Mouse (Mus musculus) heart, adult 11 months (tissue): Measurements from ENCODE around the gene Gm20388.
"Not testable (repeated sequence)": the region's sequence is repeated elsewhere in the genome, so short reads cannot be mapped to it uniquely, and the experiment has no call there.

Experiments used
- DNase-seq: peaks from one replicate; pipeline ENCODE4 v3.0.0; 2022

Gene Gm20388

GRCm38 (mm10) chr8:120327131-120327554 lies 416.5 kb downstream of the Gm20388 start:
- no peak for DNase-seq

GRCm38 (mm10) chr8:120328361-120329022 lies 417.9 kb downstream of the Gm20388 start:
- no peak for DNase-seq

DNA sequence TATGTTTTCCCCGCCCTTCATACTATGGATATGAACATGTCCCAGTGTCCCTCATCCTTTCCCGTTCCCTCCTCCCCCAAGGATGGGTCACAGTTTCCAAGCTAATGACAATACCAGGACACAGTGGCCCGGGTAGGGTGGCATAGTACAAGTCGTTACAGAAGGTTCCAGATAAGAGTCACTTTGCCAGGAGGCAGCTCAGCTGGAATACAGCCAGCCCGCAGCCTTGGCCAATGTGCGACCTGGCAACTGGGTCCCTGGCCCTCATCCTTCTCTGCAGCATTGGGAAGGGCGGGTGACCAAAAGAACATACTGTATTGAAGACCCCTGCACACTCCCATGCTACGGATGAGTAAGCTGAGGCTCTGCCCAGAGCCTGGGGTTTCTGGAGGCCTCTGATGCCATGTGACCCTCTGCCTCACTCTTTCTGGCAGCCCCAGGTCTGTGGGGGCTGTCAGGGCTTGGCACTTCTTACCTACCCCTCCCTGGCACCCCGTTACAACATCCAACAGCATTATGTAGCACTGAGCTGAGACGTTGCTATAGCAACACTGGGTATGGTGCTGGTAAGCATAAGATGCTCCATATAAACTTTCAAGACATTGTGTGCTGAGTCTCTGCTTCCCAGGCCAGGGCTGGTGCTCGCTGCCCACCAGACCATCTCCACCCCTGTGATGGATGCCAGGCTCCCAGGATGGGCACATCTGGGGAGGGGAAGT lies 418.5 kb downstream of the Gm20388 start:
- no peak for DNase-seq

DNA sequence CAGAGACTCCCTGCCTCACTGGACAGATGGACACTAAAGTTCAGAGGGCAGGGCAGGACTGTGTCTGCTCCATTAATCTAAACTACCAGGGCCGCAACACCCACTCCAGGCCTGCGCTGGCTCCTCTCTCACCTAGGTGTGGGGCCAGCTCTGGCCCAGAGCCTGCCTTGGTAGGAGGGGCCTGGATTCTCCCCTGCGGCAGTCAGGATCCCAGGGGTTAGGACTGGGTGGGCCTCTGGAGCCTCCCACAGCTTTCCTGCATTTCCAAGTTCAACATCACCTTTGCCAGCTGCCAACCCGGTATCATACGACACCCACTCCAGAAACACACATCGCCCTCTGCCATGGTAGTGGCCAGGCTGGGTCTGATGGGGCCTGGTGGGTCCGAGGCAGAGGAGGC lies 420.4 kb downstream of the Gm20388 start:
- peak; percentile 94 for DNase-seq

DNA sequence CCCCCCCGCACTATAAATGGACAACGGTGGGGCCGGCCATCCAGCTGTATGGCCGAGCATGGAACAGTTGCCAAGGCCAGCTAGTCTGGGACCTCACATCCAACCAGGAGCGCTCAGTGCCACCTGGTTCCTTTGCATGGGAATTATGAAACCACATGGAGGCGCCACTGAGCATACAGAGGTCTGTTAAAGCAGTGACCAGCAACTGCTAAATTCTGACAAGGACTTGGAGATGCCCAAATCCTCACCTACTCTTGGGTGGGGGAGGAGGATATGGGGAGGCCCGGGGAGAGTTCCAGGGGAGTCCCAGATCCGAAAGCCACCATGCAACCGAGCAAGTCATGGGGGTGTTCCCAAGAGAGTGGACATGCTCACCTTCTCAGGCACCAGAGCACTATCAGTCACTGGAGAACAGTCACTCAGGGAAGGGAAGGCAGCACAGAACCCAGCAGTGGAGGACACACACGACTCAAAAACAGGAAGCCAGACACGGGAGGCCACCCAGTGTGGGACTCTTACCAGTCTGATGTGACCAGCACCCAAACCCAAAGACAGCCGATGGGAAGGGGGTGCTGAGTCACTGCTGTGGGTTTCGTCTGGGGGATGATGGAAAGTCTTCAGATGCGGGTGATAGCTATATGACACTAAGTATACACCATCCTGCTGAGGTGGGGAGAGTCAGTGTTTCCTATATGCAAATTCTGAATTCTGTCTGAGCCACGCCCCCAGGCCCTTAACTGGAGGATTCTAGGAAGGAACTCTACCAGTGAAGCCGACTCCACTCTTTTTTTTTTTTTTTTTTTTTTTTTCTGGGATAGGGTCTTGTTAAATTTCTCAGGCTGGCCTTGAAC lies 422.0 kb downstream of the Gm20388 start:
- DNase-seq: no peak

DNA sequence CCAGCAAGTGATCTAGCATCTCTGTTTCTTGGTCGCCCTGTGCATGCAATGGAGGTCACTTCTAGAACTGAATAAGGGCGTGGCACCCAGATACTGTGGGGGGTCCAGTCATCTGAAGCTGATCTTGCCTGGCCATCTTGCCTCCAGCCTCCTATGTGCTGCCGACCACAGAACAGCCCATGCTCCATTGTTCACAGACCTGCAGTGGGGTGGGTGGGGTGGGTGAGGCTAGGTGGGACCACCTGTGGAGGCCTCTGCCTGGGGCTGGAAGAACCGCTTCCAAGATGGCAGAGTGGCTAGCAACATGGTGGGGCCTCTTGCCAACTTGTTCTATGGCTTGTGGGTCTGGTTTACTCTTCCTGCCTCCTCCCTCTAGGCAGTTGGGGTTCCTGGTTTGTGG lies 423.0 kb downstream of the Gm20388 start:
- no peak for DNase-seq

DNA sequence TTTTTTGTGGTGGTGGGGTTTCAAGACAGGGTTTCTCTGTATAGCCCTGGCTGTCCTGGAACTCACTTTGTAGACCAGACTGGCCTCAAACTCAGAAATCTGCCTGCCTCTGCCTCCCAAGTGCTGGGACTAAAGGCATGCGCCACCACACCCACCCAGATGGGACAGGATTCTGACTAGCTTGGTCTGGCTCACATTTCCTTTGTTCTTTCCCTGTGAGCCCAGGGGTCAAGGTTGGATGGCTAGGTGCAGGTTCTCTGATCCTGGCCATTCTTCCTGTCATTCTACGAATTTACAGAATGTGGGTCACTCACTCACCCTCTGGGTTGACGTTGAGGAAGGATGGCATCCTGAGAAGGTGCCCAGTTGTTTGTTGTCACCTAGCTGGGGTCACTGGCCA lies 423.6 kb downstream of the Gm20388 start:
- not testable (repeated sequence) for DNase-seq

DNA sequence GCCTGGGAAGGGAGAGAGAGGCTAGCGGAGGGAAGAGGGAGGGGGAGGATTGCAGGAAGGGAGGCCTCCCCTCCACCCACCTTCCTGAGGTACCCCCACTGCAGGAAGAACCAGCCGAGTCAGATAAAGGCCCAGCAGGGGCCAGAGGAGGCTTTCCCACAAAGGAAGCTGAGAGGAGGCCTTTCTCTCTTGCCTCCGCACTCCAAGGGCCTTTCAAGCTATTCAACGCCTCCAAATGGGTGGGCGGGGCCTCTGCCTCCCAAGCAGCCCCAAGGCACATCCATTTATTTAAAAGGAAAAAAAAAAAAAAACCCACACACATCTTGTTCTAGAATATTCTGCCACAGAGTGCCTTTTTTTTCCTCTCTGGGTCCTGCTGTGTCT lies 424.2 kb downstream of the Gm20388 start:
- DNase-seq: peak; percentile 95

DNA sequence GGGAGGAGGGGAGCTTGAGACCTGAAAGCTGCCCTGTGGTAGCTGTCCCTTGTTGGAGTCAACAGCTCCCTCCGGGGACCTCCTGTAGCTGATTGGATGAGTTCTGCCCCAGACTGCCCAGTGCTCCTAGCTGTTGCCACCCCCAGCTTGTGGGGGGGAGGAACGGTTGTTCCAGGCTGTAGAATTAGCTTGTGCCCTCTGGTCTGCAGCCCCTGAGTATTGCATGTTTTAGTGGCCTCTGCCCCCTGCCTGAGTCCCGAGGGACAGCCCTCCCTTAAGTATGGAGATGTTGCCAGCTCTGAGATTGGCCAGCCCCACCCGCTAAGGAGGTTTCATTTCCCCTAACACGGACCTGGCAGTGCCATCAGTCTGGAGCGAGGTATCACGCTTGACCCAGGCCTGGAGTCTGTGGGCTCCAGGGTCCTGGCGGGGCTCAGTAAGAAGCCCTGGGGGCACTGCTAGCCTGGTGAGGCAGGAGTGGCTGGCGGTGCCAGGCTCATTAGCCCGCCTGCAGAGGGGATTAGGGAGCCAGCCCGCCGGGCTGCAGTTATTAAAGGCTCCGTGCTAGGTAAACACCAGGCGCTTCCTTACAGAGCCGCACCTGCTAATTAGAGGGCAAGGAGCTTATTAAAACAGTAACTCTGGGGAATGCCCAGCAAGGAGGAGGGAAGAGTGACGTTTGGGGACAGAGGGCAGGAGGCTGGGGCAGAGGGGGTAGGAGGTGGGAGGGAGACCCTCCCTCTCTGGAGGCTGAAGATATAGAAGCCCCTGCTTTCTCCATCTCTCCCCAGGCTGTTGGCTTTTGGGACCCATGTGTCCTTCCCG lies 424.8 kb downstream of the Gm20388 start:
- DNase-seq: peak; percentile 95

GRCm38 (mm10) chr8:120336087-120336380 lies 425.4 kb downstream of the Gm20388 start:
- peak; percentile 93 for DNase-seq

DNA sequence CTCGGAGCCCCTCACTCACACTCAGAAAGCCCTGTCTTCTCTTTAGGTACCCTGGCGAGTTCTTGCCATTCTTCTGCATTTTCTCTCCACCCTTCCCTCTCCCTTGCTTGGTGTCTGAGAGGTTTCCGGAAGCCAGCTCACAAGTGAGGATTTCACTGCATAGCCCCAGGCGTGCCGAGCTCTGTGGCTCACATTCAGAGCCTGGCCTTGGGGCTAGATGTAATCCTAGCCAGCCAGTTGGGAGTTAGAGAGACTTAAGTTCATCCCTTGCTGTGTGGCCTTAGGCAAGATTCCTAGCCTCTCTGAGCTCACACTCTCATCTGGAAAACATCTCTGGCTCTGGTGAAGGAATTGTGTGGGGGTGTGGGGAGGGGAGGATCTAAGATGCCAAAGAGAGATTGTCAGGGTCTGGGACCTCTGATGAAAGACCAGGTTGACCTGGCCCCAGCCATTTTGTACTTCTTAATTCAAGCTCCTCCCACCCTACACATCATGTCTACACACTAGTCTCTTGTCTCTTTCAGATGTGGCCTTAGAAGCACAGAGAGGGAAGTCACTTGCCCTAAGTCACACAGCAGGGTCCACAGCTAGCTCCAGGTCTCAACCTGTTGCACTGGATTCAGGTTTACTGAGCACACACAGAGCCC lies 426.4 kb downstream of the Gm20388 start:
- DNase-seq: no peak

- DNase-seq: no peak
Observed at GRCm38 (mm10) chr8:120337627-120338026, 427.0 kb downstream of the Gm20388 start.

DNA sequence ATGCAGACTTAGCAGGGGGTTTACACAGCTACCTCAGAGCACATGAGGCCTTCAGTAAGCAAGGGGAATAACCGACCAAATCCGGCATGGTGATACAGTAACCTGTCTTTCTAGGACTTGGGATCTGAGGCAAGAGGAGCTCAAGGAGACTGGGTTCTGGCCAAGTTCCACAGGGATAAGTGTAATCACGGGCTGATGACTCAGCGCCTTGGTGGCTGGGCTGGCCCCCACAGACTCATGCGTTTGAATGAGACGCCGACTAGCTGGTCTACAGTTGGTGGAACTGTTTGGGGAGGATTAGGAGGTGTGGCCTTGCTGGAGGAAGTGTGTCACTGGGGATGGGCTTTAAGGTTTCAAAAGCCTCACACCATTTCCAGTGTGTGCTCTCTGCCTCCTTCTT lies 428.0 kb downstream of the Gm20388 start:
- no peak for DNase-seq

GRCm38 (mm10) chr8:120339743-120340142 lies 429.1 kb downstream of the Gm20388 start:
- DNase-seq: peak; percentile 95

- DNase-seq: no peak
Observed at GRCm38 (mm10) chr8:120341124-120341523, 430.5 kb downstream of the Gm20388 start.

GRCm38 (mm10) chr8:120342847-120343548 lies 432.4 kb downstream of the Gm20388 start:
- no peak for DNase-seq

DNA sequence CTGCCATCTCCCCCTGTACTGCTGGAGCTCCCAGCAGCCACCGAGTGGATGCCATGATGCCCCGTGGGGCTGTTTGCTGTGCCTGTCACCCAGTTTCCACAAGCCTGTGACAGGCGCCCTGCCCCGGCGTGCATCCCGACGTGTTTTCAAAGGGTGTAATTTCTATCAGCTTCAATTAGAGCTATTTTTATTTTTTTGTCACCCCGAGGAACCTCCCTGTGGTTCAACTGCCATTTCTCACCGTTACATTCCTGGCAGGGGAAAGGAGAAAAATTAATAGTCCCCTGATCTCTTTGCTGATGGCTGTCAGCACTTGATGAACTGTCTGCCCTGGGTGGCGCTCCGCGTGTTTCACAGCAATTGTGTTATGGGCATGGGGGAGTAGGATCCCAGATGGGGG lies 432.9 kb downstream of the Gm20388 start:
- DNase-seq: no peak

DNA sequence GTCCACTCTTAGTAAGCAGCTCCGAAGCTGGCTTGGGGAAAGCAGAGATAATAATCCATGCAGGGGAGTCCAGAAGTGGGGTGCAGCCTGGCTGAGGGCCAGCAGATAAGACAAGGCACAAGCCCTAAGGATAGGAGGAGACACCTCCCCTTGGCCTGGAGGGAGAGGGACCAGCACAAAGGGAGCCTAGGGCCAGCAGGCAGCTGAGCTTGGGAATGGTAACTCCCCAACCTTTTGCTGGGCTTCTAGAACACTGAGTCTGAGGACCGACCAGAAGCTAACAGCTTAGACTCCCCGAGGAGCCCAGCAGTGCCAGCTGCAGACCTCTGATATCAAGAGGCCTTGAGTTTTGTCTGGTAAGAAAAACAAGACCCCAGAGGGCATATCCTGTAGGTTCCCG lies 433.5 kb downstream of the Gm20388 start:
- no peak for DNase-seq

DNA sequence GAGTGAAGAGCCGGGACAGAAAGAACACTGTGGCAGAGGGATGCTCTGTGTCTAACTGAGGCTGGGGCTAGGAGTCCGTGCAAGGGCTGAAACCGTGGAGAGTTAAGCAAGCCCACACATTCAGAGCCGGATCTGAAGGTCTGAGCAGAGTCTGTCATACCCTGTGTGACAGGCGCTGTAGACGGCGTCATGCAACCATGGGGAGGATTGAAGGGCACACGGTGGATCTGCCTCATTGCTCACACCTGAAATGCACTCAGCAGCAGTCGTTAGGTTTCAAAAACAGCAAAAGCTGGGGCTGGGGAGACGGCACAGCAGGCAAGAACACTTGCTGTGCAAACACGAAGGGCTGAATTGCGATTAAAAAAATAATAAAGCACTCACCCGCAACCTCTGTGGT lies 433.9 kb downstream of the Gm20388 start:
- DNase-seq: no peak

DNA sequence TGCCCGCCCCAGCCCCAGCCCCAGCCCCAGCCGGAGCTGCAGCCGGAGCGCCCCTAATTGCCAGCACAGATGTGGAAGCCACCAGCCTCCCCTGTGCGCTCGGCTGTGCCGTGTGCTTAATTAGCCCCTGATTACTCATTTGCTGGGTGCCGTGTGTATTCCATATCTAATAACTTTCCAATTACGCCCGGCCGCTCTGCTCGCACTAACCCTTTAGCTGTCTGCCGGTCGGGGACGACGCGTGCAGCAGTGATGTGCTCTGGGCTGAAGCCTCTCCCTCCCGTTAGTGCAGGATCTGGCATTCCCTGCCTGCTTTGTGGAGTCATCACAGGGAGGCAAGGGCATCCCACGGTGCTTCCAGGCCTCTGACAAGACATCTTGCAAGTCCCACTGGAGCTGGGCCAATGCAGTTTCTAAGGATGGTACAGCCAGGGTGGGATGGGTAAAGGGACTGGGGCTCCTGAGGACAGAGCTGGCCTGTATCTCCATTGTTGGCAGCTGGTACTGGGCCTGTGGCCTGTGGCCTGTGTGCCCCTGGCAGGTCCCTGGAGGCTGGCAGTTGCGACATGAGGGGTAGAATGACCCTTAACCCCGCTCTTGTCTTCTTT lies 437.2 kb downstream of the Gm20388 start:
- DNase-seq: no peak

- no peak for DNase-seq
Observed at GRCm38 (mm10) chr8:120348922-120349321, 438.3 kb downstream of the Gm20388 start.
